Mouse (Mus musculus): ENCODE results near the gene Zbtb37.

Zbtb37 gene

DNA sequence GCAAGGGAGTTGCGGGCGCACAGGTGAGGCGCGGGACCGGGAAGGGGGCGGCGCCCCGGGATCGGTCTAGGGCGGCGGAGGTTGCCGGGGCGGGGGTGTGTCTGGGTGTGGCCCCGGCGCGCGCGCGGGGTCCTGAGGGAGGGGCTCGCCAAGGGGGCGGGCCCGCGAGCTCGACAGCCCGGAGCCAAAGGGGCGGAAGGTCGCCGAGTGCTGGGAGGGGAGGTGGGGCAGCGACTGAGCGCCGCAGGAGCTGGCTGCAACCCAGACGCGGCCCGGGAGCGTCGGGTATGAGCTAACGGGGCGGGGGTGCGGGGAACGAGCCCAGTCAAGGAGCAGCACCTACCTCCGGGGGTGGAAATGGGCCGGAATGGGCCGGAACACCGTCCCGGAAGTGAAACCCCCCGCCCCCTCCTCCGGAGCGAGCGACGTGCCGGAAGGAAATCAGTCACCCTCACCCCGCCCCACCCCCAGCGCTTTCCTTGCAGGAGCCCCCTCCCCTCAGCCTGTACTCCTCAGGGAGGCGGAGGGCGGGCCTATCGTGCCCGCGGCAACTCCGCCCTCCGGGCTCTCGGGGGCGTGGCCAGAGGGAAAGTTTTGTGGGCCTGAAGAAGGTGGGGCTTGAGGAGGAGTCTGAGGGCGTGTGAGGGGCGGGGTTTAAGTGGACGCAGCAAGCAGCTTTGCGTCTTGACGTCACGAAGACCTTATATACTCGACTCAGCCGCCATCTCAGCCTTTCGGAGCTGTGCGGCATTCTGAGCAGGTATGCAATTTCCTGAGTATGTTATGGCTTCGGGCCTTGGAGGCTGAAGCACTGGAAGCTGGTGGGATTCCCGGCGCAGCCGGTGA is at the start of gene Zbtb37:
Zbtb37 (minus strand) TSS at position 415 of the 846 bp plus-strand sequence.
- peak; percentile 99 for DNase-seq

DNA sequence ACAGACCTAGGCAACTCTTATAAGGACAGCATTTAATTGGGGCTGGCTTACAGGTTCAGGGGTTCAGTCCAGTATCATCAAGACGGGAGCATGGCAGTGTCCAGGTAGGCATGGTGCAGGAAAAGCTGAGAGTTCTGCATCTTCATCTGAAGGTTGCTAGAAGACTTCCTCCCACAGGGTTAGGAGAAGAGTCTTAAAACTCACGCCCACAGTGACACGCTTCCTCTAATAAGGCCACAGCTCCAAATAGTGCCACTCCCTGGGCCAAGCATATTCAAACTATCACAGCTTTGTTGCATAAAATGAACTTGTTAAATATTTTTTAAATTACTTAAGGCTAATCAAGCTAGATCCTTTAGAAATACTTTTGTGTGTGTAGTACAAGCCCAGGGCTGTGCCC is 42.6 kb upstream of the Zbtb37 start:
- DNase-seq = no peak

DNA sequence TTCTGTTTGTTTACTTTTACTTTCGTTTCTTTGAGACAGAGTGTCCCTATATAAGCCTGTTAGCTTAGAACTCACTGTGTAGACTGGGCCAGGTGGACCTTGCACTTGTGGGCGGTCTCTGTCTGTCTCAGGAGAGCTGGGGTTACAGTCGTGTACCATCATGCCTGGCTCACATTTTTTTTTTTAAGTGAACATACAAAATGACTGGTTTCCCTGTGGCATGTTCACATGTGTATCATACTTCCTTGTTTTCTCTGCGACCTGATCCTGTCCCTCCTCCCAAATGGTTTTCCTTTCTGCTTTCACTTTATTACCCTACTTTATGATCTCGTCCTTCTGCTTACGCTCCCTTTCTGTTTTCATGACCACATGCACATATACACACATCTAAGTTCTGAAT is 41.6 kb upstream of the Zbtb37 start:
- no peak for DNase-seq

DNA sequence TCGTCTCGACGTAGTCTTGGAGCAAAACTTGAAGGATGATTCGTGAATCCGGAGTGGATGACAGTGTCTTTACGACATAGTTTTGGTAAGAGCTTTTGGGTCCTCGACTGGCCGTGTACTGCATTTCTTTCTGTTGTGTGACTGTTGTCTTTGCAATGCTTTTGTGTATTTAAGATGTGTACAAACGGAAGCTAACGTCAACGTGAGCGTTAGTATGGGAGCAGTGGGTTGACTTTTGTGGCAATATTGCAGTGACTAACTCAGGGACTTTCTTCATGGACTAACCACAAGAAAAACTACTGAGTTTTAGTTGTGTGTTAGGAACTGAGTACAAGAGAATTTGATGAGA is 36.6 kb upstream of the Zbtb37 start:
- no peak for DNase-seq

DNA sequence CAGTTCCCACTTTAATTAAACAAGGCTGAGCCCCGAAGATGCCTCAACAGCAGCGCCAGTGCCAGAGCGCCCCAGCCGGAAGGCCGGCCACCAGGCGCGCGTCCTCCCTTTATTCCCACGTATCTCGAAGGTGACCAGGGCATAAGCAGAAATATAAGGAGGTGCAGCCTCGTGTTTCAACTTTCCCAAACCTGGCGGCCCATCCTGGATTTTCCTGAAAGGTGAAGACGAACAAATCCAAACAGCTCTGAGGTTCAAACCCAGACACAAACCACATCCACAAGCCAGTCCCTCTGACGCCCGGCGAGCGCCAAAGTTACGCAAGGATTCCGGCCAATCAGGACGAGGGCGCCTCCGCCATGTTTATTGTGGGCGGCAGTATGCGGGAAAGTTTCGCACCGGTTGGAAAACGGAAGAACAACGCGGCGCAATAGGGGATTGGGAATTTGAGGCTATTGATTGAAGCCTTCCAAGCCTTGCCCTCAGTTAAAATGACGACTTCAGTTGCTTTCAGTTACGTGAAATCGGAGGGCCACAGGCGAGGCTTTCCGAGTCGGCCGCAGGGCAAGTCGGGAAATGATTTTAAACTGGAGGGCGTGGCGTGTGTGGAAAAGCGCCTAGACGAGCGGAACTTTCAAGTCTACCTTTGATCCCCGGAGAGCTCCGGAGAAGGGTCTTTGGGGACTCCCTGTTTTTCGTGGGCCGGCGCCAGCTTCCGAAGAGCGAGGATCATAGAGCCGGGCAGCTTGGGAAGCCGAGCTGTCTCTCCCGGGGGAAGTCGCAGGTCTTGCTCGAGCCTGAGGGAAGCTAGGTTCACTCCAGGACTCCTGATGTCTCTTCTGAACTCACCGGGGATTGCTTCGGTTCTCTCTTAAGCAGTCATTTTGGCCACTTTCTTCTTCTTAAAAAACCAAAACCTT is 36.0 kb upstream of the Zbtb37 start, which contains the start of the genes Dars2 and Cenpl:
Dars2 (minus strand) TSS at position 307 of the 920 bp plus-strand sequence.
Cenpl (plus strand) TSS at position 362 of the 920 bp plus-strand sequence.
- DNase-seq = peak; percentile 96

DNA sequence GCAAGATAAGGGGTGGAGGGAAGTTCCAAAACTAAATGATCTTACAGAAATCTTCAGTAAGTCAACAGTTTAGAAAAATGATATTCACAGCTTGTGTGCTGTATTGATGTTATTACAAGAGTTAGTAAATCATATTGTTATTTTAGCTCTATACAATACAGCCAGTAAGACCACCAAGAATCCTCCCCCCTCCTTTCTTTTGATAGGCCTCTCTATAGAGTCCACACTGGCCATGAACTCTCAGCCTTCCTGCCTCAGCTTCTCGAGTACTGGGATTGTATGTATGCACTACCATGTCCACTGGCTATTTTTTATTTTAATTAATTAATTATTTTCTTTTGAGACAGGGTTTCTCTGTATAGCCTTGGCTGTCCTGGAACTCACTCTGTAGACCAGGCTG is 28.7 kb upstream of the Zbtb37 start:
- no peak for DNase-seq

DNA sequence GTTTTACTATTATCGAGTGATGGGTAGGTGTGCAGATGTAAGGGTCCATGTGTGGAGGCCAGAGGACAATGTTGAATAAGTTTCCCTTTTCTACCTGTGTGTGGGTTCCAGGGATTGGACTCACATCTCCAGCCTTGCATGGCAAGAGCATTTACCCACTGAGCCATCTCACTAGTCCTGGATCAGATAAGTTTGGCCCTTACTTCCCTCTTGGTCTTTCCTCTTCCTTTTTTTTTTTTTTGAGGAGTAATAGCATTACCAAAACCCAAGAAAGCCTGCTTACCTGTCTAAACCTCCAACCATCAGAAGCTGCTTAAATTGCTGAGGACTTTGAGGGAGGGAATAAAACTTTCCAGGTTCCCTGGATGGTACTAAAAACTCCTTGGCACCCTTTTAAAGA is 22.5 kb upstream of the Zbtb37 start:
- no peak for DNase-seq

DNA sequence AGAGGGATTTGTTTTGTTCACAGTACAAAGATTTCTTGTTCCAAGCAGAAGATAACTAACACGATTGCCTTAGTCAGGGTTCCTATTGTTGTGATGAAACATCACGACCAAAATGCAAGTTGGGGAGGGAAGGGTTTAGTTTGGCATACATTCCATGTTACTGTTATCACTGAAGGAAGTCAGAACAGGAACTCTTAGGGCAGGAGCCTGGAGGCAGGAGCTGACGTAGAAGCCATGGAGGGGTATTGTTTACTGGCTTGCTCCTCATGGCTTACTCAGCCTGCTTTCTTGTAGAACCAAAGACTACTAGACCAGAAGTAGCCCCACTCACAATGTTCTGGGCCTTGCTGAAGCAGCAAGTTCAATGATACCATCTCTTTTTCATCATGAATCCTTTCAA is 12.3 kb upstream of the Zbtb37 start:
- no peak for DNase-seq

DNA sequence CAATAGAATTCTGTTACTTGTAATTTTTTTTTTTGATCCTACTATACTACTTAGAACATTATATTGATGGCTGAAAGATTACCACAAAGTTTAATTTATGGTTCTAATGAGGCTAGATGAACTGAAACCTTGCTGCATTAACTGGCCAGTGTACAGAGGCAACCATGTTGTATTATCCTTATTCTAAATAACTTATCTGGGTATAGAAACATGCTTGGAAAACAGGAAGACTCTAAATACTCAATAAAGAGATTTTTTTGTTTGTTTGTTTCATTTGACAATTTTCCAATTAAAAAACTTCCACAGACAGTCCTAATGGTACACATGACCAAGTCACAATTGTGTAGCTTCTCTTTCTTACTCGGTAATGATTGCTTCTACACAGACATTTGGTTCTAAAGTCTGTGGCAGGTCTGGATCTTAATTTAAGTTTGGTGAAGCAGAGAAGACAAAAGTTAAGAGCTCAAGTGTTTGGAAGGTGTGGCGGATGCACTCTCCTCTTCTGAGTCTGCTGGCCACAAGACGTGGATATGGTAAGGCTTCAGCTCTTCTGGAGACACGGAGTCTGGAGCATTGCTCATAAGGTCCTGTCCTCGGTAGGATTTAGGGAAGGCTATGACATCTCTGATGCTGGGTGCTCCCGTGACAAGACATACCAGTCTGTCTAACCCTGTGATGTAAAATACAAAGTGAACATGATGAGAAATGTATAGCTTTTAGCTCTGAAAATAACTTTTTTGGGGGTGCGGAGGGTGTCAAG is 6.8 kb upstream of the Zbtb37 start:
- no peak for DNase-seq

DNA sequence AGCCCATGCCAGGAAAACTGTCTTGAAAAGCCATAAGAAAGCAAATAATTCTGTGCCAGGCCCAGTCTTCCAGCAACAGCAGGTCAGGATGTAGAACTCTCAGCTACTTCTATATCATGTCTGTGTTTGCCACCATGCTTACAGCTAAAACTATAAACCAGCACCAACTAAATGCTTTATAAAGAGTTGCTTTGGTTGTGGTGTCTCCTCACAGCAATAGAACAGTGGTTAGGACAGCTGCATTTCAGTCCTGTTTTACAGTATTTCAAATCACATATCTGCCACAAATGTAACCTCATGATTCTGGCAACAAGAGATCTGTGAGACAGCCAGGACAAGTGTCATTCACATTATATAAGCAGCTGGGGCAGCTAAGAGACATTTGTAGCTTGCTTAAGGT is 6.2 kb upstream of the Zbtb37 start:
- no peak for DNase-seq

DNA sequence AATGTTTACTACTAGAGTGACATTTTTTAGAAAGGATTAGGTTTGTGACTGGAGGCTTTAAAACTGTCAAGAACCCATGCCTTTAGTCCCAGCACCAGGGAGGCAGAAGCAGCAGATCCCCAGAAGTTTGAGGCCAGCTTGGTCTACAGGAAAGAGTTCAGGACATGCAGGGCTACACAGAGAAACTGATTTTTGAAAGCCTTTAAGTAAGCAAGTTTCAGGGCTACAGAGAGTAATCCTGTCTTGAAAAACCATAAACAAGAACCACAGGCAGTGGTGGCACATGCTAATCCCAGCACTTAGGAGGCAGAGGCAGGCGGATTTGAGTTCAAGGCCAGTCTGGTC is 5.7 kb upstream of the Zbtb37 start:
- no peak for DNase-seq

DNA sequence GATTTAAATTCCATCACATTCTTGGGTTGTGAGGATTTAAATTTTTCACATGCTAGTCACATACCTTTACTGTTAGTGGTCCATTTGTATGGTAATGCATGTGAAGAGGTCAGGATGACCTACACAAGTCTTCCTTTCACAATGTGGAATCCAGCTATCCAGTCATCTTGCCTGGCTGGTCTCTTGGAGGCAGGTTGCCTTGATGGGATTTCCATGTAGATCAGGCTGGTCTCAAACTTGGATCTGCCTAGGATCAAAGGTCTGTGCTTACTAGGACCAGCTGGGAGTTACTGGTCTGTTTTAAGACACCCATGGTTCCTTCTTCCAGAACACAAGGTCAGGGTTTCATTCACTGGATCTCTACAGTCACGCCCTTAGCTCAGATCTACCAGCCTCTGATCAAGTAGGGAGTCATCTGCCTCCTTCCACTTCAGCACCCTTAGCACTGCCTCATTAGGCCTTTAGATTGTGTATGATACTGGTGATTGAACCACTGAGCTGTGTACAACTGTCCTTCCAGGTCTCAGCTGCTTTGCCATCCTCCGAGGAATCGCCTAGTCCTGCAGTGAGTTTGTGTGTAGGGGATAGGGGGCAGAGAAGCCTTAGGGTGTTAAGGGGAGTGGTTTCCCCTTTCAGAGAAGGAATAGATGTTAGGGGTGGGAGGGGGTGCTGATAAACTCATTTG is 5.2 kb upstream of the Zbtb37 start:
- DNase-seq = no peak

DNA sequence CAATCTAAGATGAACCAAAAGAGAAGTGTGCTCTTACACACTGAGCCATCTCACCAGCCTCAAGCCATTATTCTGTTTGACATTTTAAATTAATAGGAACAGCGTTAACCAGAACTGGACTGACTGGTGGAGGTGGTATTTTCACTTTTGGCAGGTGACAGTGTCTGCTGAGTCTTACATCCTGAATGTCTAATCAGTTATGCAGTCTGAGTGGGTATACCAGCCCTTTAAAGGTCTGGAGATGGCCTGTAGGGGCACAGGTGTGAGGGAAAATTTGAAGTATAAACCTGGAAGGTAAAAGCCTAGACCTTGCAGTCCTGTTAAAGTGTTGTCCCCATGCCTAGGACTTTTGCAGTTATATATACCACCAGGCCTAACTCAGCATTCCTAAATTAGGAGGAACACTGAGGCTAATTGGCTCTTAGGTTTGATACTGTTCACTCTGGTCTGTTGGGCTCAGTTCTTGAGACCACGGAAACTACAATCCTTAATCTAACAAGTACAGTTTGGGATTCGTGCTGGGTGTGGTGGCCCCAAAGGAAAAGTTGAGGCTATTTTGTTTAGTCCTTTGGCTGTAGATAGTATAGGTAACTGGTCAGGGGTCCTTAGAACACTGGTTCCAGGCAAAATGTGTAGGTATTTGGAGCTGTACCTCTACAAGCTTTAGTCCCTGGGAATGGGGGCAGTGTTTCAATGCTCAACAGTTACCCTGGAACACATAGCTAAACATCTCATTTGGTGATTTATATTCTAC is 4.5 kb upstream of the Zbtb37 start:
- DNase-seq = no peak

DNA sequence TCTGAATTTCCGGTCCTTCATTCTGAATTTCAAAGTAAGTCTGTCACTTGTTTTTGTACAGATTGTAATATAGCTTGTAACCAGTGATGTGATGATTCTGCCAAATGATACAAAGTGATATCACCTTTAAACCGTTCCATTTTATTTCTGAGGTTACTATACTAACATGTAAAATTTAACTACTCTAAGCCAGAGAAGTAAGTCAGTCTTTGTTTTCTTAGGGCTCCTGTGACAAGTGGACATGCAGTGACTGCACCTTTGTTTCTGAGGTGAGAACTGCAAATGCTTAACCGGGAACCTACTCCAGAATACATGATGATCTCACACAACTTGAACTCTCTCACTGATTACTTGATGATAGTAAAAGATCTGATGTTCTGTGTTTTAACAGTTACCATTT is 3.4 kb upstream of the Zbtb37 start:
- DNase-seq = no peak

DNA sequence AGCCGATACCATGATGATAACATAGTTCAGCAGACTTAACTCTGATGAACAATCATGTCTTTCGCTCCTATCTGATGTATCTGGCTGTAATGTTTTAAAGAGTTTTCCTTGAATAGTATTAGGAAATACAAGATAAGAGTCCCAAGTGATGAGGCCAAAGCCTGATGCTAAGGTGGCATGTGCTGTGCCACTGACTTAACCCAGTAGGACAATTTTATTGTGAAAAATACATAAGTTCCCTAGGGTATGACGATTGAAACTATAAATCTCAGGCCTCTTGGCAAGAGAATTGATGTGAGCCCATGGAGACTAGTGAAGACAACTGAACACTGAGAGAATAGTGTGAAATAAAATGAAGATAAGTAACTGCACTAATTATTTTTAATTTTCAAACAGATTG is 3.0 kb upstream of the Zbtb37 start:
- DNase-seq = no peak

DNA sequence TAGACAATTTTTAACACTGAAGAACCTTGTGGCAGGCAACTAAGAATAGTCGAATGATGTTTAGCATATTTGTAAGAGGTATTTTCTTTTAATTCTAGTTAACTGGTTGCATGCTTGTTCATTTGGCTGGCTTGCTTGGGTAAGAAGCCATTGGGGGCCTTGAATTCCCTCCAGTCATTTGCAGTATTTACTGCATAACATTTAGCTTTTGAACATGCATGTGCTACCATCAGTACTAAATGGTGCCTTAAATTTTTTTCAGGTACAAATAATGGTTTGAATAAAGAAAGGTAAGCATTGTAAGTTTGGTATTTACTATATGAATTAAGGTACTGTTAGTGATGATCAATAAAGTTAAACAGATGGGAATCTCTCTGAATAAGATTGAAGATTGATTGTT is 2.4 kb upstream of the Zbtb37 start:
- DNase-seq = no peak

DNA sequence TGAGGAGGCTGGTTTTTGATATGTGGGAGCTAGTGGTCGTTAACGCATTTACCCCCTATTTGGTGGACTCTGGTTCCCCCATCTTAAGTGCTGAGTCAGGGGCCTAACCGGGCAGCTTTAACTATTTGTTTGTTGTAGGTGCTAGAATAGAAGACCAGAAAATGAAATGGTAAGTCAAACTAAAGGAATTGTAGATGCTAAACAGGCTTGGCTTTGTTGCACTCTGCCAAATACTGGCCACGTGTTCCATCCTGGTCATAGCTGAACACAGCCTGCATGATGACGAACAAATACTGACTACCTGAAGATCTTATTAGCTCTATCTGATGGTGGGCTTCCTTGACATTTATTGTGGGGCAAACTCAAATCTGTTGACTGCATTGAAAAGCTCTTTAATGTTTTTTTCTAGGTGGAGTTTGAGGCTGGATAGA is 1.8 kb upstream of the Zbtb37 start:
- DNase-seq = peak; percentile 27

DNA sequence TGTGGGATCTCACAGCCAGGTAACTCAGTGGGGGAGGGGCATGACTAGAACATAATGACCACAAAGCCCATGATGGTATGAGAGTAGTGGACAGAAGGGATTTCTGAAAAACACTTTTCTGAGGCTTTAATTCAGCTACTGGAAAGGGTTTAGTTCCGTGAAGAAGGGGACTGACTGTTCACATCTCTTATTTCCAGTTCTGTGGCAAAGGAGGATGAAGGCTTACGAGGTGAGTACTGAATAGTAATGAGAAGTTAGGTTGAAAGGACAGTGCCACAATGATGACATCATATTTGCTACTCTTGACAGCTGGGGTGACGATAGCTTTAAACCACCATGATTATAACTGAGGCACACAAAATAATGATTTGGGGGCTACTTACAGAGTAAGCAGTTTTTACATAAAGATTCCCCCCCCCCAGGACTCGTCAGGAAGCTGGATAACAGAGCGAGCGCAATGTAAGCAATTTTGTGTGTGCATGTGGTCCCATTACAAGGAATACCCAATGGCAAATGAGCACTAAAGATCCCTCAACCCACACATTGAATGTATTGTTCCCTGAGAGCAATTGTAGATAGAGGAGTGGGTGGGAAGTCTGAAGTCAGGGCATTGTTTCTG is 1.2 kb upstream of the Zbtb37 start:
- peak; percentile 70 for DNase-seq

DNA sequence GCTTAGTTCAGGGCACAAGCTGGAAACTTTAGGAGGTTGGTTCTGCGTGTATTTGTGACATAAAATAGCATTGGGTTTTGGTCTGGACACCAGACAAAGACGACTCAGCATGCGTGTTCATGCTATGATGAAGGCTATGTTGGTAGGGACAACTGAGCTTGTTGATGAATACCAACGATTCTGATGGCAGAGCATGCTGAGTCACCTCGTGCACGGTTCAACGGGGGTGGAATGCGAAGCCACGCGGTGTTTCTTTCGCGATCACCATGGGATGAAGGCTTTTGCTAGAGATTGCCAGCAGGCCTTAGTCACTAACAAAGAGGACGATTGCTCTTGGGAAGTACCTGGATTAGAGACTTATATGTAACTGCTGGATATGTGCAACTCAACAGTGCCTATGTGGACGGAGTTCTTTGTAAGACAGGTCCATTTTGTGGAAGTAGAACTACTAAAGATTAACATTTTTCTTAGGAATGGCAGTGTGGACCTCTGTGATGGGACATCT is 684 bp upstream of the Zbtb37 start:
- DNase-seq = no peak

DNA sequence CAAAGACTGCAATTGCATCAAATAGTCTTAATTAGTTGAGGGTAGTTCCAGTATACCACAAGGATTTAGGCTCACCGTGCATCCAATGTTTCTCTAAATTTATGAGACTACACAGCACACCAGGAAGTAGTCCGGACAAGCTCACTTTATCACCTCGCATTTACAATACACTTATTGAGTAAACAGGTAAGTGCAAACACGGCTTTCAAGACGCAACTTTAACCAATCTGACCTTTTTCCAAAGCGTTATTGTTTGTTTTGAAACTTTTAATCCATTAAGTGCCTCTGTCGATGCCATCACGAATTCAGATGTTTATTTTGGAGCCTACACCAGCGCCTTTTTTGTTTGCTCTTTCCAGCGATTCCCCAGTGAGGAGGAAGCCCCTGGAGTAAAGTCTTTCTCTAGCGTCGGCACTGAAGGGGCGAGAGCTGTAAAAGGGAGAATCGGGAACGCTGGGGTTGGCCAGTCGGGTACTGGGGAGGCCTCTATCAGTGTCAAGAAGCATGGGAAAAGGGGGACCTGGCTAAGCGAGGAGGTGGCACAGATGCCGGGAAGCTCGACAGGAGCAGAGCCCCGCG is 704 bp downstream of the Zbtb37 start:
- no peak for DNase-seq

DNA sequence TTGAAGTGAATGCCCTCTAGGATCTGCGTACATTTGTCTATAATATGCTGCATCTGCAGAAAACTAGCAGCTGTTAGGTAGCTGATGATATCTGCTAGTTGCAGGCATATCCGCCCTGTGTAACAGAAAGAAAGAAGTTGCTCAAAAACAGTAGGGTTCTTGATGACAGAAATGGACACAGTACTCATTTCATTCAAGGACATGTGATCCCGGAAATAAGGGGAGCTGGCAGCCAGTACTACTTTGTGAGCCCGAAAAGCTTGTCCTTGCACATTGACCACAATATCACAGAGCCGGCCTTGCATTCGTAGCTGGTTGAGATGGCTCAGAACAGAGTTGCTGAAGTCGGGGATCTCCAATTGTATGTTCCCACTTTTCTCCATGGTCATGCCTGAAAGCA is 2.3 kb downstream of the Zbtb37 start:
- DNase-seq = no peak

All from cerebellum, adult 9-10 months (tissue).